Mouse (Mus musculus) erythroblast, embryonic 14.5 days (primary cell): Measurements from ENCODE around the gene Nxpe3. TPM values are rescaled to one million over a fixed set of nuclear protein-coding genes. Genes with fewer than 3 reads are reported as not detected.
"Not testable (repeated sequence)": the region's sequence is repeated elsewhere in the genome, so short reads cannot be mapped to it uniquely, and the experiment has no call there.

Source experiments
- H3K27me3 ChIP-seq: 2 replicates; pipeline ENCODE4 v1.6.1; 2012; ENCODE audit warnings: inconsistent platforms; ENCODE audit not compliant: control insufficient read depth
- H3K36me3 ChIP-seq: 2 replicates; pipeline ENCODE4 v1.6.1; 2012; ENCODE audit warnings: mild to moderate bottlenecking, inconsistent platforms; ENCODE audit not compliant: control insufficient read depth
- H3K4me1 ChIP-seq: 2 replicates; pipeline ENCODE4 v1.6.1; 2012; ENCODE audit warnings: inconsistent platforms; ENCODE audit not compliant: control insufficient read depth
- H3K4me3 ChIP-seq: replicated peaks from 2 replicates; pipeline ENCODE3; 2012; ENCODE audit warnings: moderate library complexity, mild to moderate bottlenecking, inconsistent platforms
- H3K9me3 ChIP-seq: 2 replicates; pipeline ENCODE4 v1.6.1; 2012; ENCODE audit warnings: low read length, inconsistent platforms, mixed read lengths; ENCODE audit not compliant: control insufficient read depth
- GATA1 ChIP-seq: IDR thresholded peaks from 2 replicates; pipeline ENCODE4 v1.6.1; 2012; ENCODE audit warnings: low read length, inconsistent platforms, mixed read lengths
- TAL1 ChIP-seq: IDR thresholded peaks from 3 replicates; pipeline ENCODE4 v1.6.1; 2012; ENCODE audit warnings: low read length, inconsistent platforms, mixed read lengths
- polyA plus RNA-seq: library from polyadenylated mRNA; stranded (reverse); fragments of >175 nt; gene quantifications from 2 replicates; pipeline ENCODE4 v1.2.3, GENCODE M21; 2012

Gene Nxpe3
- polyA plus RNA-seq, 1 experiment = 0.03 TPM

- TF ChIP-seq GATA1 (no peak), TAL1 (no peak)
- no peaks in the 10 kb centered on the region for H3K9me3 ChIP-seq
- H3K4me1 ChIP-seq = no peaks in the 10 kb centered on the region
- no peaks in the 10 kb centered on the region for H3K27me3 ChIP-seq
- no peak overlapping the region for H3K4me3 ChIP-seq
- peaks cover 5% of the 10 kb centered on the region for H3K36me3 ChIP-seq
Measured at GRCm38 (mm10) chr16:55863149-55863815, 31.8 kb downstream of the Nxpe3 start.

DNA sequence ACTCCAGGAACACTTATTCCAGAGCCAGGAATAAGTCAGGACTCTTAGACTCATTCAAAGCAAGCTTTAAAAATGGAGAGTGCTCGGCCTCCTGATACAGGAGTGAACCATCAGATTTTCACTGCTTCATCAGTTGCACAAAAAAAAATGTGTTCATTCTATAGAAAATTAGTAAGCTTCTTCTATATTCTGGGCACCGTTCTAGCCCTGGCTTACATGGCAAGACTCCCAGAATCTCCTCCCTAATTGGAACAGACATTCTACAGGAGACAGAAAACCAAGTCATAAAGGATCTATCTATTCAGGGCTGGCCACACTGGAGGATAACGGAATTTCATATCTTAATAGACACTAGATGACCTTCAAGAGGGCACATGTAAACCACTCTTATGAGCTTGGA is 34.0 kb downstream of the Nxpe3 start:
- H3K4me1 ChIP-seq = no peaks in the 10 kb centered on the region
- peaks cover 3% of the 10 kb centered on the region for H3K36me3 ChIP-seq
- H3K27me3 ChIP-seq = no peaks in the 10 kb centered on the region
- H3K9me3 ChIP-seq = no peaks in the 10 kb centered on the region
- no peak for TF ChIP-seq TAL1
- TF ChIP-seq GATA1 = no peak
- H3K4me3 ChIP-seq = no peak overlapping the region

- not testable (repeated sequence) for H3K27me3 ChIP-seq, H3K4me1 ChIP-seq, H3K9me3 ChIP-seq, H3K36me3 ChIP-seq, H3K4me3 ChIP-seq
Measured at GRCm38 (mm10) chr16:55859421-55859820, 35.7 kb downstream of the Nxpe3 start.

GRCm38 (mm10) chr16:55858465-55858864 is 36.6 kb downstream of the Nxpe3 start:
- Histone ChIP-seq H3K9me3 (peaks cover 8% of the 10 kb centered on the region; the same call in 1 of the 2 replicates), H3K4me3 (no peak overlapping the region), H3K36me3 (no peaks in the 10 kb centered on the region; the same call in 1 of the 2 replicates), H3K27me3 (no peaks in the 10 kb centered on the region), H3K4me1 (no peaks in the 10 kb centered on the region)
- TF ChIP-seq GATA1 (no peak), TAL1 (no peak)

GRCm38 (mm10) chr16:55852943-55853727 is 42.0 kb downstream of the Nxpe3 start:
- Histone ChIP-seq H3K4me3 (no peak overlapping the region), H3K27me3 (no peaks in the 10 kb centered on the region), H3K36me3 (no peaks in the 10 kb centered on the region; the same call in 1 of the 2 replicates), H3K9me3 (peaks cover 8% of the 10 kb centered on the region; the same call in 1 of the 2 replicates), H3K4me1 (no peaks in the 10 kb centered on the region)
- TF ChIP-seq TAL1 = no peak
- TF ChIP-seq GATA1 = no peak

GRCm38 (mm10) chr16:55852515-55852914 is 42.6 kb downstream of the Nxpe3 start:
- Histone ChIP-seq H3K27me3 (no peaks in the 10 kb centered on the region), H3K36me3 (no peaks in the 10 kb centered on the region; the same call in 1 of the 2 replicates), H3K4me3 (no peak overlapping the region), H3K4me1 (no peaks in the 10 kb centered on the region), H3K9me3 (peaks cover 8% of the 10 kb centered on the region; the same call in 1 of the 2 replicates)
- TF ChIP-seq TAL1 (no peak), GATA1 (no peak)

GRCm38 (mm10) chr16:55850485-55850884 is 44.6 kb downstream of the Nxpe3 start:
- Histone ChIP-seq H3K4me3 (no peak overlapping the region), H3K36me3 (no peaks in the 10 kb centered on the region; the same call in 1 of the 2 replicates), H3K27me3 (no peaks in the 10 kb centered on the region), H3K9me3 (peaks cover 8% of the 10 kb centered on the region; the same call in 1 of the 2 replicates), H3K4me1 (no peaks in the 10 kb centered on the region)
- no peak for TF ChIP-seq TAL1
- TF ChIP-seq GATA1 = no peak

- Histone ChIP-seq H3K9me3 (no peaks in the 10 kb centered on the region), H3K4me1 (no peaks in the 10 kb centered on the region), H3K4me3 (no peak overlapping the region), H3K27me3 (no peaks in the 10 kb centered on the region), H3K36me3 (peaks cover 8% of the 10 kb centered on the region)
- no peak for TF ChIP-seq GATA1
- TF ChIP-seq TAL1 = no peak
Measured at GRCm38 (mm10) chr16:55847679-55848078, 47.4 kb downstream of the Nxpe3 start.

- no peaks in the 10 kb centered on the region for H3K4me1 ChIP-seq
- H3K27me3 ChIP-seq = no peaks in the 10 kb centered on the region
- peaks cover 8% of the 10 kb centered on the region for H3K36me3 ChIP-seq
- H3K9me3 ChIP-seq = no peaks in the 10 kb centered on the region
- no peak overlapping the region for H3K4me3 ChIP-seq
- TF ChIP-seq GATA1 = no peak
Measured at GRCm38 (mm10) chr16:55844847-55845246, 50.2 kb downstream of the Nxpe3 start.
